9 mouse cellular contexts compared by ENCODE assay signal in the genomic region with DNA sequence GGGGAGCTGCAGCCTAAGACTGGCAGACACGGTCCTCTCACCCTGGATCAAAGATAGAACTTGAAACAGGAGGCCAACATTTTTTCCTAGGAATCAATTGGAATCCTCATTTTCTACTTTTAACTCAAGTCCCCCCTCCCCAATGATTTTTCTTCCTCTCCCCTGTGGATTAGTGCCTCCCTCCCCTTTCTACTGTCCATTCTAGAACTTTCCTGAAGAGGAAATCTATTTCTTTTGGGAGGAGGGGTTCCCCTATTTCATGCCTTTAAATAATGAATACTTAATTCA. TPM values are rescaled to one million over a fixed set of nuclear protein-coding genes. Genes with fewer than 3 reads are reported as not detected.
DNase-seq lines count a peak whose midpoint lies in the region; ATAC-seq lines count a peak whose summit lies in the region.
"Had no signal": no experiment of that assay in that cellular context is flagged by ENCODE, and none has a peak within 500 bp of the region (broad histone marks: within the 10 kb centered on the region; RNA-seq: fewer than 3 reads in every experiment).

No protein-coding gene starts in this region.

- H3K27me3 ChIP-seq in embryonic facial prominence, embryonic 14.5 days (replicated peaks; ENCODE audit: control insufficient read depth, insufficient read depth, low read length), result peaks cover 58% of the 10 kb centered on the region
- peaks cover 40% of the 10 kb centered on the region for H3K27me3 ChIP-seq in hindbrain, embryonic 15.5 days
- H3K27me3 ChIP-seq in midbrain, embryonic 12.5 days, result peaks cover 61% of the 10 kb centered on the region

- 0% methylated on average over 1 of the region's 1 CpGs for WGBS in embryonic facial prominence, embryonic 14.5 days
- WGBS in hindbrain, embryonic 15.5 days, result 0% methylated on average over 1 of the region's 1 CpGs
- 0% methylated on average over 1 of the region's 1 CpGs for WGBS in midbrain, embryonic 12.5 days

- peak overlapping the region; percentile 89 for H3K27ac ChIP-seq in embryonic facial prominence, embryonic 14.5 days (replicated peaks; ENCODE audit: low read depth, low read length)
- H3K27ac ChIP-seq in hindbrain, embryonic 15.5 days (replicated peaks), result peak overlapping the region; percentile 82
- H3K27ac ChIP-seq in midbrain, embryonic 12.5 days (replicated peaks), result peak overlapping the region; percentile 94

- H3K4me1 ChIP-seq in embryonic facial prominence, embryonic 14.5 days (ENCODE audit: control insufficient read depth, insufficient read depth, low read length), result no peaks in the 10 kb centered on the region; the same call in 1 of the 2 replicates
- H3K4me1 ChIP-seq in hindbrain, embryonic 15.5 days (replicated peaks), result peaks cover 27% of the 10 kb centered on the region
- H3K4me1 ChIP-seq in midbrain, embryonic 12.5 days, result peaks cover 24% of the 10 kb centered on the region

- DNase-seq in kidney, adult 9 months, result peak; percentile 27
- no peak for DNase-seq in kidney, postnatal 14 days
- DNase-seq in embryonic facial prominence, embryonic 14.5 days (ENCODE audit: low spot score), result no peak
- no peak for DNase-seq in cerebellum, adult 8-10 months
- no peak for DNase-seq in adrenal gland, adult 2 months
- no peak for DNase-seq in frontal cortex, postnatal 14 days (ENCODE audit: low spot score in 2 of 2)

- H3K4me2 ChIP-seq in embryonic facial prominence, embryonic 14.5 days (ENCODE audit: low read depth, low read length), result peak overlapping the region; percentile 58
- H3K4me2 ChIP-seq in hindbrain, embryonic 15.5 days, result peak overlapping the region; percentile 82
- peak overlapping the region; percentile 60 for H3K4me2 ChIP-seq in midbrain, embryonic 12.5 days (replicated peaks)

- no peak for ATAC-seq in embryonic facial prominence, embryonic 14.5 days (ENCODE audit: low read depth)
- no peak for ATAC-seq in hindbrain, embryonic 15.5 days (ENCODE audit: low FRiP score, low read depth)
- ATAC-seq in midbrain, embryonic 12.5 days (ENCODE audit: low FRiP score, low read depth), result no peak

- H3K9me3 ChIP-seq in embryonic facial prominence, embryonic 14.5 days (ENCODE audit: control insufficient read depth, low read length), result no peaks in the 10 kb centered on the region
- H3K9me3 ChIP-seq in hindbrain, embryonic 15.5 days, result no peaks in the 10 kb centered on the region
- H3K9me3 ChIP-seq in midbrain, embryonic 12.5 days, result no peaks in the 10 kb centered on the region

- H3K36me3 ChIP-seq in embryonic facial prominence, embryonic 14.5 days (ENCODE audit: control insufficient read depth, insufficient read depth, low read length), result no peaks in the 10 kb centered on the region
- no peaks in the 10 kb centered on the region for H3K36me3 ChIP-seq in hindbrain, embryonic 15.5 days
- H3K36me3 ChIP-seq in midbrain, embryonic 12.5 days, result no peaks in the 10 kb centered on the region

- H3K4me3 ChIP-seq in embryonic facial prominence, embryonic 14.5 days (ENCODE audit: low read depth, low read length), result peak overlapping the region; percentile 51
- H3K4me3 ChIP-seq in hindbrain, embryonic 15.5 days, result peak overlapping the region; percentile 41
- H3K4me3 ChIP-seq in midbrain, embryonic 12.5 days, result peak overlapping the region; percentile 53

- peak overlapping the region; percentile 74 for H3K9ac ChIP-seq in embryonic facial prominence, embryonic 14.5 days (ENCODE audit: low read depth, low read length)
- H3K9ac ChIP-seq in hindbrain, embryonic 15.5 days, result peak overlapping the region; percentile 53
- peak overlapping the region; percentile 84 for H3K9ac ChIP-seq in midbrain, embryonic 12.5 days (replicated peaks)

RNA-seq across cellular contexts. Expression of gene Nr2f2, which starts 0.2 kb away (rescaled TPM):
- 51.4 and 55.5 TPM in 2 replicates for polyA plus RNA-seq in embryonic facial prominence, embryonic 14.5 days (2014; fragmentation: Nextera tagmentation; extraction: Ambion mirVana)
- 87.2 and 90.1 TPM in 2 replicates for polyA plus RNA-seq in hindbrain, embryonic 15.5 days (2015; fragmentation: Nextera tagmentation; extraction: Ambion mirVana)
- polyA plus RNA-seq in midbrain, embryonic 12.5 days (2016; fragmentation: Nextera tagmentation; extraction: Ambion mirVana), result 105 and 143 TPM in 2 replicates
- total RNA-seq in adrenal gland, adult 2 months (2021), result 100 to 1,000 TPM; 109 to 132 TPM
- 401 and 472 TPM in 2 replicates for polyA plus RNA-seq in adrenal gland, adult 2 months (2012; rRNA removed)
- total RNA-seq: megakaryocyte-erythroid progenitor cell, adult 5-6 weeks had no signal
